Mouse (Mus musculus): Measurements from ENCODE around the gene Chchd5. TPM values are rescaled to one million over a fixed set of nuclear protein-coding genes. Genes with fewer than 3 reads are reported as not detected.
A peak's percentile ranks its signal among the peaks of the same experiment; 100 is the strongest.

Chchd5 gene
- polyA plus RNA-seq, 2 experiments: 9.1 to 9.2 TPM

DNA sequence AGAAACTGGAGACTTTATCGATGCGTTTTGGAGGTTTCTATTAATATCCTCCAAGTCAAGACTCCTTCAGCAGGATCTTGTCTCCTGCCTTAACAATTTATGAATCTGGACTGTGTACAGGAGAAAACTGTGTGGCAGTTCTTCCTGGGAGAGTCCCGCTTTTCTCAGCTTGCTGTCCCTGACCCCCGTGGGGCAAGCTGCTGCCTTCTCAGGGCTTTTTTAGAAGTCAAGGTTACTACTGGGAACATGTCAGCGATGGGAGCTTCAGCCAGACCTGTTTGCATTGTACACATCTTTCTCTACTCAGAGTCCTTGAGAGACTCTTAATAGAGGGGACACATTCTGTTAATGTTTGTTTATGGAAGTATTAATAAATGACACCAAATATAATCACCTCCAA is 20.9 kb downstream of the Chchd5 start:
- no peak for ATAC-seq (ENCODE audit: insufficient read depth)
- Histone ChIP-seq H3K4me1 (replicated peaks; ENCODE audit: control insufficient read depth in 2 of 2, insufficient read depth in 2 of 2, low read length in 1 of 2) (no peaks in the 10 kb centered on the region), H3K27me3 (ENCODE audit: control insufficient read depth, insufficient read depth, low read length) (no peaks in the 10 kb centered on the region), H3K36me3 (replicated peaks; ENCODE audit: control insufficient read depth, insufficient read depth, low read depth) (no peaks in the 10 kb centered on the region), H3K4me2 (ENCODE audit: low read depth) (no peak overlapping the region), H3K9me3 (ENCODE audit: control insufficient read depth, low read length) (no peaks in the 10 kb centered on the region), H3K4me3 (ENCODE audit: insufficient read depth in 1 of 2, low read depth in 2 of 2, low read length in 2 of 2) (no peak overlapping the region), H3K9ac (replicated peaks) (no peak overlapping the region), H3K27ac (no peak overlapping the region)
- TF ChIP-seq CTCF (IDR thresholded peaks at IDR 0.05; ENCODE audit: low read depth) (no peak), EP300 (IDR thresholded peaks at IDR 0.05; ENCODE audit: low read depth) (no peak)
- no peak for DNase-seq (ENCODE audit: low read depth in 3 of 3, low spot score in 3 of 3)
- 66% methylated on average over 5 of the region's 5 CpGs for WGBS (ENCODE audit: insufficient replicate concordance)

DNA sequence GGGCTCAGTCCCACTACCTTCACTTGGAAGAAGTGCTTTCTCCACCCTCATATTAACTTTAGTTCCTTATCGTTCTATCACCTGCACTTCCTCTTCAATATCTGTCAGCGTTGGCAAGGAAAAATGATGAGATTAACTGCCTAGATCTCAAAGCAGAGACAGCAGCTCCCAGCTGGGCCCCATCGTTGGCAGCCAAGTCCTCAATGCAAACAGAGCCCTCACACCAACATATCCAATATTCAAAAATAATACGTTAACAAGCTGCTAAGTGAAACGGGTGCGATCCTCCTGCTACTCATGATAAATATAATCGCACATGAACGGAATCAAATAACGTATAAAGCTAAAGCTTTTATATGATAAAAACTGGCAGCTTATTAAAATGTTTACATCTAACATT is 21.6 kb downstream of the Chchd5 start:
- H3K36me3 ChIP-seq (replicated peaks; ENCODE audit: control insufficient read depth, insufficient read depth, low read depth): no peaks in the 10 kb centered on the region
- ATAC-seq (ENCODE audit: insufficient read depth): no peak
- 60% methylated on average over 9 of the region's 9 CpGs for WGBS (ENCODE audit: insufficient replicate concordance)

DNA sequence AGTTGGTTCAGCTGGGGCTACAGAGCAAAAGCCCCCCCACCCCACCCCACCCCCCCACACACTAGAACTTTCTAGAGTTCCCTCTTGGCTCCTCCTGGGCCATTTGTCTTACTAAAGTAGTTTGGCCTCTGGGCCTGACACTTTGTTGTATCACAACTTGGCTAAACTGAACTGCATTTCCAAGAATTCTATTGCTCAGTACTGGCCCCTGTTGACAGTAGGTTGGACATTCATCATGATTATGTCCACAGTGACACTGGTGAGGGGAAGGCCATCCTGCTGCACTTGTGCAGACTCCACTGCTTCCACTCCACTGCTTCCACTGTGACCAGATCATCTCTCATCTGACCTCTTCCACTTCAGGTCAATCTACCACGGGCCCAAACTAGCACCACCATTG is 23.3 kb downstream of the Chchd5 start:
- no peak for TF ChIP-seq EP300 (IDR thresholded peaks at IDR 0.05; ENCODE audit: low read depth)
- peak; percentile 27; the same call in 1 of the 2 replicates for TF ChIP-seq CTCF (IDR thresholded peaks at IDR 0.05; ENCODE audit: low read depth)
- Histone ChIP-seq H3K27me3 (ENCODE audit: control insufficient read depth, insufficient read depth, low read length) (no peaks in the 10 kb centered on the region), H3K4me3 (ENCODE audit: insufficient read depth in 1 of 2, low read depth in 2 of 2, low read length in 2 of 2) (no peak overlapping the region), H3K27ac (no peak overlapping the region), H3K4me2 (ENCODE audit: low read depth) (no peak overlapping the region), H3K9ac (replicated peaks) (no peak overlapping the region), H3K9me3 (ENCODE audit: control insufficient read depth, low read length) (no peaks in the 10 kb centered on the region), H3K4me1 (replicated peaks; ENCODE audit: control insufficient read depth in 2 of 2, insufficient read depth in 2 of 2, low read length in 1 of 2) (peaks cover 0 to 2% of the 10 kb centered on the region in 2 experiments; a peak in 1 of 4 replicates), H3K36me3 (replicated peaks; ENCODE audit: control insufficient read depth, insufficient read depth, low read depth) (no peaks in the 10 kb centered on the region)
- no peak for ATAC-seq (ENCODE audit: insufficient read depth)
- DNase-seq (ENCODE audit: low read depth in 3 of 3, low spot score in 3 of 3): no peak
- WGBS (ENCODE audit: insufficient replicate concordance): 65% methylated on average over 1 of the region's 1 CpGs

More for the DNA sequence above, 21.6 kb downstream of the Chchd5 start:
- H3K4me2 ChIP-seq (ENCODE audit: low read depth): no peak overlapping the region
- H3K27ac ChIP-seq: no peak overlapping the region
- H3K4me1 ChIP-seq (replicated peaks; ENCODE audit: control insufficient read depth in 2 of 2, insufficient read depth in 2 of 2, low read length in 1 of 2): no peaks in the 10 kb centered on the region
- no peak for DNase-seq (ENCODE audit: low read depth in 3 of 3, low spot score in 3 of 3)
- H3K9me3 ChIP-seq (ENCODE audit: control insufficient read depth, low read length): no peaks in the 10 kb centered on the region
- no peaks in the 10 kb centered on the region for H3K27me3 ChIP-seq (ENCODE audit: control insufficient read depth, insufficient read depth, low read length)
- TF ChIP-seq EP300 (IDR thresholded peaks at IDR 0.05; ENCODE audit: low read depth): no peak
- TF ChIP-seq CTCF (IDR thresholded peaks at IDR 0.05; ENCODE audit: low read depth): no peak
- no peak overlapping the region for H3K4me3 ChIP-seq (ENCODE audit: insufficient read depth in 1 of 2, low read depth in 2 of 2, low read length in 2 of 2)
- H3K9ac ChIP-seq (replicated peaks): no peak overlapping the region

DNA sequence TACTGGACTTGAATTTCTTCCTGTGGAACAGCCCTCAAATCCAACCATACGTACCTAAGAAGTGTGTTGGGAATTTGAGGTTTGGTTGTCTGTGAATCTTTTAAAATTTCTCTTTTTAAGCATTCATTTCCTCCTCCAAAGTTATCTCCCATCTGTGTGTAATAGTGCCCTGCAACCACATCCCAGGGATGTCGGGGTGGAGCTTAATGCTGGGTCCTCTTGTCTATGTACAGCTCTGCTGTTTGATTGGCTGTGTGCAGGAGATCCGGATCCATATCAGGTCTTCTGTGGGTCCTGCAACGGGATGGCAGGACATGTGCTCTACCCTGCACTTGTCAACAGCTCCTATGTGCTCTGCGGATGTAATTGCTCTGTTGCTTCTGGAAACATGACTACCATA is 35.3 kb downstream of the Chchd5 start:
- no peaks in the 10 kb centered on the region for H3K27me3 ChIP-seq (ENCODE audit: control insufficient read depth, insufficient read depth, low read length)
- H3K27ac ChIP-seq: no peak overlapping the region
- H3K4me3 ChIP-seq (ENCODE audit: insufficient read depth in 1 of 2, low read depth in 2 of 2, low read length in 2 of 2): no peak overlapping the region
- H3K4me2 ChIP-seq (ENCODE audit: low read depth): no peak overlapping the region
- DNase-seq (ENCODE audit: low read depth in 3 of 3, low spot score in 3 of 3): no peak
- no peaks in the 10 kb centered on the region for H3K9me3 ChIP-seq (ENCODE audit: control insufficient read depth, low read length)
- H3K36me3 ChIP-seq (replicated peaks; ENCODE audit: control insufficient read depth, insufficient read depth, low read depth): no peaks in the 10 kb centered on the region
- H3K4me1 ChIP-seq (replicated peaks; ENCODE audit: control insufficient read depth in 2 of 2, insufficient read depth in 2 of 2, low read length in 1 of 2): 0 out of 4 replicates have a peak, but pooled peaks cover 0 to 2% of the 10 kb centered on the region in 2 experiments
- TF ChIP-seq CTCF (IDR thresholded peaks at IDR 0.05; ENCODE audit: low read depth) (no peak), EP300 (IDR thresholded peaks at IDR 0.05; ENCODE audit: low read depth) (no peak)
- no peak overlapping the region for H3K9ac ChIP-seq (replicated peaks)
- no peak for ATAC-seq (ENCODE audit: insufficient read depth)
- 41% methylated on average over 5 of the region's 5 CpGs for WGBS (ENCODE audit: insufficient replicate concordance)

DNA sequence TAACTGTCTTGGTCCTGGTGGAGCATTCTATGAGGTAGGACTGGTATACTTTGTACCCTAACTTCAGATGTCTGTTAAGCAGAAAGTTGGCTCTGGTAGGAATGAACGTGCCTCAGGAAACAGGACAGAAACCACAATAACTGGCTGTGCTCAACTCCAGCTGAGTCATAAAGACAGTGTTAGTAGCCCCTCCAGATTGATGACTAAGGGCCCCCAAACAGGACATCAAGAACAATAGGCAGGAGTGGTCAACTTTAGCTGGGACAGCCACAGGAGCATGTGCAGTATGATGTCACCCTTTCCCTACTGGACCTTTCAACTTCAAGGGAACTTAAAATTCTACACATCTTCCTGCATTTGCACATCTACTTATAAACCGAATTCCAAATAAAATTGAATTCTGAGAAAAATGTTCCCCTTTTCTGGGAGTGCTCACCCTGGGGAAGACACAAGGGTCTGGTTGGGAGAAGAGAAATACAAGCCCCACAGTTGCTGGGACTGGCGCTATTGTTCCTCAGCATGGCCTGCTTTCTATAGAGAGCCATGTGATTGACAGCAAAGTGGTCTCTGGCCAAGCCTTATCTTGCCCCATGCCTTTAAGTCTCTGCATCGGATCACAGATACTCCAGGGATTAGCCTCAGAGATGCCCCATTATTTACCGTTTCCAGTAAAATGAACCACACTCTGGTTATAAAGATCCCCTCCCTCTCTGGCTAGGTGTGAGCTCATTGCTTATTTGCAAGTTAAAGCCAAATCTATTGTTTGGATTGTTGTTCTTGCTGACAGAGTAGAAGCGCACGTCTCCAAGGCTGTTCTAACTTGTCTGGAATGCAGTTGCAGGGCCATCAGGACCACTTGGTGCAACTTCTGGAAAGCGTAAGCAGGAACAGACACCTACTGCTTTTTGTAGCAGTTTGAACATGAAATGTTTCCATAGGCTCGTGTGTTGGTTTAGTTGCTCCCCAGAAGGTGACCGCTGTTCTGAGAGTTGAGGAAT is 37.3 kb downstream of the Chchd5 start:
- no peak overlapping the region for H3K27ac ChIP-seq
- no peaks in the 10 kb centered on the region for H3K9me3 ChIP-seq (ENCODE audit: control insufficient read depth, low read length)
- no peak overlapping the region for H3K4me3 ChIP-seq (ENCODE audit: insufficient read depth in 1 of 2, low read depth in 2 of 2, low read length in 2 of 2)
- 0 out of 4 replicates have a peak, but pooled peaks cover 0 to 2% of the 10 kb centered on the region in 2 experiments for H3K4me1 ChIP-seq (replicated peaks; ENCODE audit: control insufficient read depth in 2 of 2, insufficient read depth in 2 of 2, low read length in 1 of 2)
- TF ChIP-seq CTCF (IDR thresholded peaks at IDR 0.05; ENCODE audit: low read depth): no peak
- no peak for TF ChIP-seq EP300 (IDR thresholded peaks at IDR 0.05; ENCODE audit: low read depth)
- H3K27me3 ChIP-seq (ENCODE audit: control insufficient read depth, insufficient read depth, low read length): no peaks in the 10 kb centered on the region
- ATAC-seq (ENCODE audit: insufficient read depth) (no peak), DNase-seq (ENCODE audit: low read depth in 3 of 3, low spot score in 3 of 3) (no peak)
- 43% methylated on average over 10 of the region's 10 CpGs for WGBS (ENCODE audit: insufficient replicate concordance)
- no peaks in the 10 kb centered on the region for H3K36me3 ChIP-seq (replicated peaks; ENCODE audit: control insufficient read depth, insufficient read depth, low read depth)
- H3K9ac ChIP-seq (replicated peaks): no peak overlapping the region
- no peak overlapping the region for H3K4me2 ChIP-seq (ENCODE audit: low read depth)

Measured in liver, embryonic 14.5 days (tissue).